Mouse (Mus musculus) liver, adult (tissue): ENCODE measurements around the gene Dnlz.

Experiments used
- GATA4 ChIP-seq: IDR thresholded peaks from 2 replicates; pipeline ENCODE4 v1.6.1; 2014; ENCODE audit warnings: mild to moderate bottlenecking, low read length; ENCODE audit not compliant: insufficient replicate concordance

Dnlz gene

DNA sequence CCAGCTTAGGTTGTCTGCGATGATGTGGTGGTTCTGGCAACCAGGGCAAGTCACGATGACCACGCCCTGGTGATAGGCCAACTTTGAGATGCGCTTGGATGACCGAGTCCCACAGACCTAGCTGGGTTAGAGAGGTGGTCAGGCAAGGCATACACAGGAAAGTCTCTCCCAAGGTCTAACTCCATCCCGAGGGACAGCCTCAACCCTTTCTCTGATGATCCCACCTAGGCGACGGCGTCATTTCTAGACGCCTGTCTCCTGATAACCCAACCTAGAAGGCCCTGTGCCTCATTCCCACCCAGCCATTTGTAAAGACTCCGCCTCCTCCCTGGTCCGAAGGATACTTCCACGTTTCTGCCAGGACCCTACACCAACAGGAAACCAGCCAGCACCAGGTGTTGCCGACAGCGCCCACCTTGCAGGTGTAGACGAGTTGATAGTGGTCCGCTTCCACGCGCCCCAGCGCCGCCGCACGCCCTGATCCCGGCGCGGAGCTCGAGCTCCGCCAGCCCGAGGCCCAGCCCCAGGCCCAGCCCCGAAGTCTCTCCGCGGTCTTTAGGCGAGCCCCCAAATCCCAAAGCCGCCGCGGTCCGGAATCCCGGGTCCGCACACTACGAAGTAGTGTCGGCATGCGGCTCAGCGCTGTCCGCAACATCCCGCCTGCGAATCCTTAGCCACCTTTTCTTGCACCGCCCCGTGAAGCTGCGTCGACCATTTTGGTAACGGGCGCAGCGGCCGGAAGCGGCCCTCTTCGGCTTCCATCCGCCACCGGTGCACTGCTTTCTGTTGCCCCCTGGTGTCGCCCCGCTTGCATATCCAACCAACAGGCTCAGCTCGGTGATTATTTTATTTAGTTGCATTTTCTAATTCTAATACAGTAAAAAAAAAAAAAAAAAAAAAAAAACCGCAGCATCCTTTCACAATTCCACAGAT is at the start of gene Dnlz:
Gene Dnlz (minus strand): TSS at position 753 of the 933 bp plus-strand sequence.
- TF ChIP-seq GATA4 = no peak

DNA sequence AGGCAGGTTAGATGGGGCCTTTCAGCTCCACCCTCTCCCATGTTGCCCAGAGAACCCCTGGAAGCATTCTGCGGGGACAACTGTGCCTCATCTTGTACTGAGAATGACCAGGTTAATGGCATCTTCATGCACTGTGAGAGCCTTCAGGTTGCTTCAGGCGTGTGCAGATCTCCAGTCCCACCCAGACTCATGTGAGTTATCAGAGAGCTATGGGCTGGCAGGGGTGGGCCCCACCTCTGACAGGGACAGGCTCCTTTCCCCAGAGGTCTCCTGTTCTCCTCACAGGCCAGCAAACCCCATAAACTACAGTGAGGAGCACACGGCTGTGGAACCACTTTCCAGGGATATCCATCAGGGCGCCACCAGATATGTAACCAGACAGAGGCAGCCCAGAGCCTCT is 49.1 kb upstream of the Dnlz start:
- TF ChIP-seq GATA4 = no peak

DNA sequence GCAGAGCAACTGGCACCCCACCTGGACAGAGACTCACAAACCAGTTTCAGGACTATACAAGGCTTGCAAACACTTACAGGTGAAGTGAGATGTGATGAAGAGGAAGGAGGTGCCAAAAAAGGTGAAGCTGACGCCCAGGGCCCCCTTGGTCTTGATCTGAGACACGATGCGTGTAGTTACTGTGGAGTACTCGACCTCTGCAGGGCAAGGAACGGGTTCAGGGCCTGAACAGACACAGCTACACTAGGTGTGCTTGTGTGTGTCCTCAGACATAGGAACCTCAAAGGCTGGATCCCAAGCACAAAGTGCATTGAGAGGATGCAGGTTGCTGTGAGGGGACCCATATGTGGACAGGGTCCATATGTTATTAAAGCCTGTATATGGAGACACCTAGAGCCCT is 48.4 kb upstream of the Dnlz start:
- TF ChIP-seq GATA4 = no peak

DNA sequence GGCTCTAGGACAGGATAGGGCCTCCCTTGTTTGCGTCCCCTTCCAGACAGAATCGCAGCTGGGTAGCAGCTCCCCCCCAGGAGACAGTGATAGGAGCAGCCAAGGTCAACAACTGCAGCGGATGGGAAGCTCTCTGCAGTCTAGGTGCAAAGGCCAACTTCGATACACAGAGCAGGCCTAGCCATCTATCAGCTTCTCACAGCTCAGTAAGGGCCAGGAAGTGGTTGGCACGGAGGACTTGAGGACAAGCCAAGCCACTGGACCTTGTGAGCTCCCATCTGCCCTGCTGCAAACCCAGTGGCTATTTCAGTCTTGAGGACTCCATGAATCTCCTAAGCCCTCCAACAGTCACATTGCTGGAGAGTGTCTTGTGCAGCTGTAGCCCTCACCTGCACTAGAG is 47.7 kb upstream of the Dnlz start:
- TF ChIP-seq GATA4 = no peak

DNA sequence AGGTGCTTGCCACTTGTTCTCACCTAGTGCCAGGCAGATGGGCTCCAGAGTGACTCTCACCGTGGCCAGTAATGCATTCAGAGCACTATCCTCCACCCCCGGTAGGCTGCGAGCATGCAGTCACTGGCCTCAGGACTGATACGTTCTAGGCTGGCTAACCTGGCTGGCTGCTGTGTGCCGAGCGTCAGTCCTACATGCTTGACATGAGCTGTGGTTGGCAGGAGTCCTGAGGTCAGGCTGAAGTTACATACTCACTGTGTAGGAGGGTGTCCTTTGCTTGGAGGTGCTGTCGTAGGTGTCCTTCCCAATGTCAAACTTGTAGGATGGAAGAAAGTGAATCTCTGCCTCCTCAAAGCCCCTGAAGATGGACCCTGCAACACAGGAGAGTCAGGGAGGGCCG is 47.1 kb upstream of the Dnlz start:
- no peak for TF ChIP-seq GATA4

DNA sequence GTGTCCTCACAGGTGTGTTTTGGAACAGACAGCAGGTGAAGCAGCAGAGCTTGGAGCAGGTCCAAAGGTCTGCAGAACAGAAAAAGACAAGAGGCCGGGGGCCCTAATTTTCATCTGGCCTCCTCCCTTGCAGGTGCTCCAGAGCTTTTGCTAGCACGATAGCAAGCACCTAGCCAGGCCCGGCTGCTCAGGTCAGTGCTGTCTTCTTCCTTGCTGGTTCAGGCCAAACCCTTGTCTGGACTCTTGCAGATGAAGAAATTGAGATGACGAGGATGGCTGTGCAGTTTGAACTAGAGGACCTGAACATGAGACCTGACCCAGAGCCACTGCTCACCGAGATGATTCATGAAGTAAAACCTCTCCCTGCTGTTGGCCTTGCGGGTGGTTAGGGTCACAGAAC is 39.7 kb upstream of the Dnlz start:
- no peak for TF ChIP-seq GATA4

DNA sequence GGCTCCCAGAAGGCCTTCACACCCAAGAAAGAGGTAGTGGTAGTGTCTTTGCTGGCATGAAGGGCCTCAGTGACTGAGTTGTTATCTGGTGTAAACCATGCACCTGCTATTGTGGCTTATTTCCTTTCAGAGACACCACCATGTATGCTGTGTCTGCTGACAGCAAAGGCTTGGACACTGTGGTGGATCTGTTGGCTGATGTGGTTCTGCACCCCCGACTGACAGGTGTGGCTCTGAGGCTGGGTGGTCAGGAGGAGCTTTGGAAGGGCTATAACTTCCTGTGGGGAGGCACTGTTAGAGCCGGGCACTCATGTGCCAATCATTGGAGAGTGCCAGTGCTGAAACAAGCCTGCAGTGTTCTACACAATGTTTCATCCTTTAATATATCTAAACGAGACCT is 39.0 kb upstream of the Dnlz start:
- no peak for TF ChIP-seq GATA4

DNA sequence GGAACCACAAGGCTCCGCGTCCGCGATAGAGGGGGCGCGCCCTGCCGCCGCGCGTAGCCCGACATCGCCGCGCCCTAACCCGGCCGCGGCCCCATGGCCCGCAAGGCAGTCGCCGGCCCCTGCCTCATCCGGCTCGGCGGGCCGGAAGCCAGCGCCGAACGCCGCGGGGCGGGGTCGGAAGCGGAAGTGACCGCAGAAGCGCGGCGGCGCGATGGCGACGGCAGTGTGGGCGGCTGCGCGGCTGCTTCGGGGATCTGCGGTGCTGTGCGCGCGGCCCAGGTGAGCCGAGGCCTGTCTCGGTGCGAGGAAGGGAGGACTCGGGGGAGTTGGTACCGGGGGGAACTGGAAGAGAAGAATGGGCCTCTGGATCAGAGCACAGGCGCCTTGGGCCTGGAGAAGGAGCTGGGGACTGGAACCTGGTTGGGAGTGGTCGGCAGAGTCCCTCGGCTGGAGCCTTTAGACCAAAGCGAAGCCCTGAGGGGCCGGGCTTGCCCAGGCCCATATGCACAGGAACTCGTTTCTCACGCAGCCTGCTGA is 37.3 kb upstream of the Dnlz start, which contains the start of the genes Entr1 and Pmpca:
Gene Entr1 (minus strand): TSS at position 163 of the 537 bp plus-strand sequence.
Gene Pmpca (plus strand): TSS at position 186 of the 537 bp plus-strand sequence.
- TF ChIP-seq GATA4 = peak; percentile 17; the same call in 1 of the 2 replicates

DNA sequence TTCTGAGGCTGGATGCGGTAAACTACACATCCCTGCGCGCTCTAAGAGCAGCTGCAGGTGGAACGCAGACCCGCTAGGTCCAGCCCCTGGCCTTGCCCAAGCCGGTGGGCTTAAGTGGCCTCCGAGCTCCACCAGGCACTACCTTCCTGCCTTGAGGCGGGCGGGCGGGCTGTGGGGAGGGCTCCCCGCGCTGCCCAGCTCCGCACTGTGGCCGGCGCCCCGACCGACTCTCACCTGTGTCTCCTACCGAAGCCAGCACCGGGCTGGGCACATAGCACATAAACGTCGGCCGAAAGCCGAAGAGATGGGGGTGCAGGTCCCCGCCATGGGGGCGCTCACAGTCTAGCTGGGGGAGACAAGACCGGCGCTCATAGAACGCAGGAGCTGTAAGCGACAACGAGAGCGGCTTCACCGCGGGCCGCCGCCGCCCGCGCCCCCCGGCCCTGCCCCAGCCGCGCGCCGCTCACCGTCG is 36.8 kb upstream of the Dnlz start:
- no peak for TF ChIP-seq GATA4

DNA sequence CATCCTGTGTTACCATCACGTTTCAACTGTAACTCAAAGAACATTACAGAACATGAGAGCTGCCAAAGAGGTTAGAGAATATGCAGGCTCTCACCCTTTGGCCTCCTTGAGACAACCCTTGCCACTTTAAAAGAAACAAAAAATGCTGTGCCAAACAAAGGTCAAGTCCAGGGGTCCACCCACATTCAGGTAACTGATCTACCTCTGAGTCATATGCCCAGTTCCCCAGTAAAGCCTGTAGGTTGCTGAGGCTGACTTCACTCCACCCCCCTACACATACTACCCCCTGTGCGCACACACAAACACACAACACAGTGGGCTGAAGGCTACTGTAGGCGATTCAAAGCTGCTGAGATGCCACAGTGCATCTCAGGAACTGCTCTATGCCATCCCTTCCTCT is 35.8 kb upstream of the Dnlz start:
- no peak for TF ChIP-seq GATA4

DNA sequence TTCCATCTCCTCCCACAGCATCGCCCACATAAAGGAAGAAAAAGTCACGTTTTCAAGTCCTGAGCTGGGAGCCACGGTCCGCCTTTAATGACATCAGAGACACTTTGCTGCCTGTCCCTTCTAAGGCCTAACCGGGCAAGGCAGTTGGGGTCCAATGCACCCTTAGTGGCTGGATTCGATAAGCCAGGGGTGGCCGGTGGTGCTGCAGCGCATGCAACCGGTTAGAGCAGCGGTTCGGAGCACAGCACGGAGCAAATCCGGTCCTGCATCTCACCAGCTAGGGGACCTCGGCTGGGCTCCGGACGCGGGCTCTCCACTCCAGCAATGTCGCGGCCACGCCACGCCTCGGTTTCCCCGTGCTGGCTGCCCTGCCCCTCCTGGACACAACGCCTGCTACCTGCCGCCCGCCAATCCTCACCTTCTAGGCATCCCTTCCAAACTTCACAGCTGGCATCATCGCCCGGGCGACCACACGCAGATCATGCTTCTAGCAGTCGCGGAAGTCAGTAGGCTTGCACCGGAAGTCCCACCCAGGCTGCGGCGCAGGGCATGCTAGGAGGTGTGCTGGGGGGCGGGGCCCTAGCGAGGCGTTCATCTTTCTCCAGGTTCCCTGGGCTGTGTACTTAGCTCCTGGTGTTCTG is 28.3 kb upstream of the Dnlz start, which contains the start of gene Snapc4:
Gene Snapc4 (minus strand): TSS at position 523 of the 641 bp plus-strand sequence.
- no peak for TF ChIP-seq GATA4

DNA sequence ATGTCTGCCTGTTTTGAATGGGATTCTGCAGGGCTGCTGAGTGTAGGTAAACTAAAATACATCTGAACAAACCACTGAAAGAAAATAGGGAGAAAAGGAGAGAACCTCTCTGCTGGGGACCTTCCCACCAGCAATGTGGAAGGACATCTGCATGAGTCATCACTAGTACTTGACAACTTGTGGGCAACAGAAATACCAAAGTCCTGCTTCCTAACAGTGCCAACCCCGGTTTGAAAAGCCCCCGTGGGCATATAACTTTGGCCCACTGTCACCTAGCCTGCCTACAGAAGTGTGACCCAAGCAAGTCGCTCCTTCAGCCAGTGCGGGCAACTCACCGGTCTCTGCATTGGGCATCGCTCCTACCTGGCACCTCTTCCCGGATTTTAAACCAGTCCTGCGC is 20.5 kb upstream of the Dnlz start:
- no peak for TF ChIP-seq GATA4

DNA sequence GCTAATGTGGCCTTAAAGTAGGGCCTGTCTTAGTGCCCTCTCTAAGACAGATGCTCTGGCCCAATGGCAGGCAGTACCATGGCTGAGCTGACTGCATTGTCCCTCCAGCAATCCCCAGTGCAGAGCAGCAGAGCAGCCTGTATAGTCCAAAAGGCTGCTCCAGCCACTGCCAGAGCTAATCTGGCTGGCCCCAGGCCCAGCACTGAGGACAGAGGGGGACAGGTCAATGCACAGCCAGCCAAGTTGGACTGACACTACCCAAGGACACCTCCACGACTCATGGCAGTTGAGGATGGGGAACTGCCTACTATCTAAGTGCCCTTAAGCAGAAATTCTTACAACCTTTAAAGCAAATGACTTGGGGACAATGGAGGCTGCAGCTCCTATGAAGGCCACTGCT is 16.7 kb upstream of the Dnlz start:
- no peak for TF ChIP-seq GATA4

DNA sequence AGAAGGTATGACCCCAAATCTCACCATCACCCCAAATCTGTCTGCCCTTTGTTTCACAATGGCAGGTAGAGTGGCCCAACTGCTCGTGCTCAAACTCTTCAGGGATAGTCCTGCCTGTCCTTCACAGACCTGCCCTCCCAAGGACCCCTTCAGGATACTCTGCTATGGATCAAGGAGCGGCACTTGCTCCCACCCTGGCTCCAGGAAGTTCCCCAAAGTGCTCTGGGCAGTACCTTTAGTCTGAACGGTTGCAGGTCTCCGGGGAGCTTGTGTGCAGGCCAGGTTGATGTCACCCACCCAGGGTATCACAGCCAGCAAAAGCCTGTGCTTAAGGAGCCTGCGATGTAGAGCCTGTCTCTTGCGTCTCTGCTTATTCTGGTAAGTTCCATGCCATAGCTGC is 16.0 kb upstream of the Dnlz start:
- no peak for TF ChIP-seq GATA4

DNA sequence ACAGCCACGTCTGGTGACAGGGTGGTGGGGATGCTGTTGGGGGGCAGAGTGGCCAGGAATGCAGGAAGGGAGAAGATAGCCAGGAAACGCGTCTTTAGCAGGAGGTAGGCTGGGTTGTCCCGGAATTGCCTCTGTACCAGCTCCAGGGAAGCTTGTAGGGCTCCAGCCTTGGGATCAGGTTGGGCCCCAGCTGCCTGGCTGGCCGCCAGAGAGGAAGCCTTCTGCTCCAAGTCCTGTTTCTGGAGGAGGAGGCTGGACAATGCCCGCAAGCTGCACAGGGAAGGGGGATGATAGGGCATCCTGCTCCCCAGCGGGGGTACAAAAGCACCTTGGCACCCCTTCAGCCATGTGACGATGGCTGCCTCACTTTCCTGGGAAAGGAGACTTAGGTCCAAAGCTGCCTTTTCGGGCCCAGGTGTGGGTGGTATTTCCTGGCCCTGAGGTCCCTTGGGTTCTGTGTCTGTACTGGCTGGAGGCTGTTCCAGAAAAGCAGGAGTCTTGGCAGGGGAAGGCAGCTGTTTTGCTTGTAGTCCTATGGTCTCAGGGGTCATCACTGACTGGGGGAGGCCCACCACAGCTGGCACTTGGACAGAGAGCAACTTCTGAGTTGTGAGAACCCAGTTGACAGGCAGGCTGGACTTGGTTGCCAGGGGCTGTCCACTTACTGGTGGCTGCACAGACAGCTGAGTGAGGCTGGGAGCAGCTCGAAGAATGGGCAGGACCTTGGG is 13.0 kb upstream of the Dnlz start:
- no peak for TF ChIP-seq GATA4

DNA sequence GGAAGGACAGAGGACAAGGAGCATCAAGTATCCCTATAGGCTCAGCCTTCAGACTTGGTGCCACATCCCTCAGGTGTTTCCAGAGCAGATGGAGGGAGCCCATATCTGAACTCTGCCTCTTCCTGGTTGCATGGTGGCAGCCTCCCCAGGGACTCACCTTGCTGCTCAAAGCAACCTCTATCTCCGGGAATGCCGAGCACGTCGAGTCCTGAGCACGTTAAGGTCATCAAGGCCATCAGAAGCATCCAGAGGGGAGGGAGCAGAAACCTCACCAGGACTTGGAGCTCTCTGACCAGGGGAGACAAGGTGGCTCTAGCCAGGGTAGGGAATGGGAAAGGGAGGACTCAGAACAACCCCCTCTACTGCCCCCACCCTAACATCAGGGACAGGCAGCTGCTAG is 11.6 kb upstream of the Dnlz start:
- TF ChIP-seq GATA4 = no peak

DNA sequence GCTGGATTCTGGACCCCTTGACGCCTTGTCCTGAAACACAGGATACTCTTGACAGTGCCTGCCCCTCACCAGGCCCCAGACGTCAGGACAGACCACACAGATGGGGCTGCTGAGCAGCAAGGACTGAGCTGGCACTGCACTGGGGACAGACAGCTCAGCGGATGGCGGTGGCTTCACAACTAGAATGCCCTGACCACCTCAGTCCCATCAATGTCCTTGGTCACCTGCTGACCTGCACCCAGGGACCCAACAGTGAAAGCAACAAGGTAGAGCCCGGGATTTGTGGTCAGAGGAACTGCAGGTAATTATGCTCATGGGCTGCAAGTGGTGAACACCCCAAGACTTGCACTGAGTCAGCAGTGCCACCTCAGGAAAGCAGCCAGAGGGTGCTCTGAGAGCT is 11.1 kb upstream of the Dnlz start:
- no peak for TF ChIP-seq GATA4
